Mouse (Mus musculus) hindbrain, embryonic 13.5 days (tissue): ENCODE measurements at regions not wholly inside any gene's neighbourhood (a gene's known extent, or its start where the extent isn't known, plus 50 kb on each side); places are given as distances from the start of the nearest gene placed in this dataset.

Experiments
- ATAC-seq: fragments of 200-750 bp; cut with Nextera tagmentation; 2 replicates; pipeline ENCODE4 v1.8.0; 2017; ENCODE audit warnings: moderate TSS enrichment; ENCODE audit not compliant: low FRiP score
- H3K27ac ChIP-seq: fragments of 300-500 bp; sonication (generic); 2 replicates; pipeline ENCODE4 v1.5.1; 2015; ENCODE audit warnings: inconsistent platforms, mild to moderate bottlenecking, moderate library complexity
- H3K27me3 ChIP-seq: fragments of 300-500 bp; sonication (generic); 2 replicates; pipeline ENCODE4 v1.6.1; 2015; ENCODE audit warnings: mild to moderate bottlenecking, inconsistent platforms
- H3K36me3 ChIP-seq: fragments of 300-500 bp; sonication (generic); 2 replicates; pipeline ENCODE4 v1.6.1; 2015; ENCODE audit warnings: mild to moderate bottlenecking, inconsistent platforms
- H3K4me1 ChIP-seq: fragments of 300-500 bp; sonication (generic); replicated peaks from 2 replicates; pipeline ENCODE4 v1.6.1; 2015; ENCODE audit warnings: inconsistent platforms
- H3K4me2 ChIP-seq: fragments of 300-500 bp; sonication (generic); 2 replicates; pipeline ENCODE4 v1.6.1; 2015; ENCODE audit warnings: inconsistent platforms, mild to moderate bottlenecking, moderate library complexity
- H3K4me3 ChIP-seq: fragments of 300-500 bp; sonication (generic); 2 replicates; pipeline ENCODE4 v1.5.1; 2015; ENCODE audit warnings: mild to moderate bottlenecking, inconsistent platforms
- H3K9ac ChIP-seq: fragments of 300-500 bp; sonication (generic); 2 replicates; pipeline ENCODE4 v1.6.1; 2015; ENCODE audit warnings: mild to moderate bottlenecking, inconsistent platforms
- H3K9me3 ChIP-seq: fragments of 300-500 bp; sonication (generic); 2 replicates; pipeline ENCODE4 v1.6.1; 2016; ENCODE audit warnings: inconsistent platforms
- WGBS: fragments of 180-500 bp; shearing (Covaris S2); methylation state at CpG from one replicate; pipeline ENCODE4 v1.1.7; 2015; 5-methylcytosine and 5-hydroxymethylcytosine counted together

GRCm38 (mm10) chr3:48503996-48504395 lies 1253.1 kb downstream of the Pcdh18 start:
- no peaks in the 10 kb centered on the region for H3K9me3 ChIP-seq
- H3K9ac ChIP-seq, result no peak overlapping the region
- H3K27me3 ChIP-seq, result no peaks in the 10 kb centered on the region
- WGBS, result 91% methylated on average over 2 of the region's 2 CpGs
- H3K27ac ChIP-seq, result no peak overlapping the region
- H3K4me3 ChIP-seq, result no peak overlapping the region
- H3K4me1 ChIP-seq, result no peaks in the 10 kb centered on the region
- H3K4me2 ChIP-seq, result no peak overlapping the region
- ATAC-seq, result no peak
- H3K36me3 ChIP-seq, result no peaks in the 10 kb centered on the region

GRCm38 (mm10) chr3:48464679-48465078 lies 1292.4 kb downstream of the Pcdh18 start:
- H3K4me1 ChIP-seq, result no peaks in the 10 kb centered on the region
- H3K9me3 ChIP-seq, result no peaks in the 10 kb centered on the region
- no peak overlapping the region for H3K27ac ChIP-seq
- no peaks in the 10 kb centered on the region for H3K36me3 ChIP-seq
- no peaks in the 10 kb centered on the region for H3K27me3 ChIP-seq
- no peak overlapping the region for H3K4me2 ChIP-seq
- H3K9ac ChIP-seq, result no peak overlapping the region
- H3K4me3 ChIP-seq, result no peak overlapping the region
- ATAC-seq, result no peak

GRCm38 (mm10) chr3:48441938-48442337 lies 1315.2 kb downstream of the Pcdh18 start:
- H3K4me2 ChIP-seq, result no peak overlapping the region
- WGBS, result 94% methylated on average over 2 of the region's 2 CpGs

GRCm38 (mm10) chr3:48429406-48430033 lies 1327.6 kb downstream of the Pcdh18 start:
- Histone ChIP-seq H3K4me3 (no peak overlapping the region), H3K4me2 (no peak overlapping the region), H3K4me1 (no peaks in the 10 kb centered on the region), H3K9me3 (no peaks in the 10 kb centered on the region), H3K27ac (no peak overlapping the region), H3K9ac (no peak overlapping the region), H3K36me3 (no peaks in the 10 kb centered on the region), H3K27me3 (no peaks in the 10 kb centered on the region)
- ATAC-seq, result no peak
- 61% methylated on average over 2 of the region's 2 CpGs for WGBS

More at GRCm38 (mm10) chr3:48441938-48442337, 1315.2 kb downstream of the Pcdh18 start:
- no peaks in the 10 kb centered on the region for H3K27me3 ChIP-seq
- H3K4me1 ChIP-seq, result no peaks in the 10 kb centered on the region
- no peaks in the 10 kb centered on the region for H3K9me3 ChIP-seq
- H3K36me3 ChIP-seq, result no peaks in the 10 kb centered on the region
- H3K4me3 ChIP-seq, result no peak overlapping the region
- no peak overlapping the region for H3K27ac ChIP-seq
- no peak overlapping the region for H3K9ac ChIP-seq
- no peak for ATAC-seq

GRCm38 (mm10) chr3:48389862-48390261 lies 1367.3 kb downstream of the Pcdh18 start:
- H3K4me2 ChIP-seq, result no peak overlapping the region
- H3K27me3 ChIP-seq, result no peaks in the 10 kb centered on the region
- H3K36me3 ChIP-seq, result no peaks in the 10 kb centered on the region
- no peaks in the 10 kb centered on the region for H3K4me1 ChIP-seq
- ATAC-seq, result no peak
- H3K9me3 ChIP-seq, result no peaks in the 10 kb centered on the region
- no peak overlapping the region for H3K27ac ChIP-seq
- no peak overlapping the region for H3K4me3 ChIP-seq
- no peak overlapping the region for H3K9ac ChIP-seq
